Mouse (Mus musculus): Measurements from ENCODE around the gene Plcd1.

The Plcd1 gene

GRCm38 (mm10) chr9:119053964-119054576 lies 39.2 kb downstream of the Plcd1 start:
- DNase-seq: no peak

- peak; percentile 67 to 89 for DNase-seq
Measured at GRCm38 (mm10) chr9:119052154-119052944, 41.0 kb downstream of the Plcd1 start, which contains the start of gene Vill. Gene Vill, plus strand, starts transcription at chr9:119052778.

- no peak for DNase-seq
Measured at GRCm38 (mm10) chr9:119051158-119051557, 42.1 kb downstream of the Plcd1 start.

GRCm38 (mm10) chr9:119048182-119048903 lies 45.0 kb downstream of the Plcd1 start:
- DNase-seq: no peak

- no peak for DNase-seq
Measured at GRCm38 (mm10) chr9:119040101-119040775, 53.1 kb downstream of the Plcd1 start.

GRCm38 (mm10) chr9:119038574-119038973 lies 54.7 kb downstream of the Plcd1 start:
- DNase-seq: no peak

- peak in 1 of 2 experiments; percentile 52 for DNase-seq
Measured at GRCm38 (mm10) chr9:119037076-119037730, 56.1 kb downstream of the Plcd1 start.

- DNase-seq: peak; percentile 66 to 79
Measured at GRCm38 (mm10) chr9:119035836-119036235, 57.5 kb downstream of the Plcd1 start.

GRCm38 (mm10) chr9:119034676-119035665 lies 58.3 kb downstream of the Plcd1 start:
- DNase-seq: no peak

- no peak for DNase-seq
Measured at GRCm38 (mm10) chr9:119034069-119034468, 59.2 kb downstream of the Plcd1 start.

GRCm38 (mm10) chr9:119033111-119033921 lies 60.0 kb downstream of the Plcd1 start:
- no peak for DNase-seq

- no peak for DNase-seq
Measured at GRCm38 (mm10) chr9:119032538-119032937, 60.8 kb downstream of the Plcd1 start.

- DNase-seq: peak; percentile 49 to 77
Measured at GRCm38 (mm10) chr9:119031772-119032171, 61.5 kb downstream of the Plcd1 start.

GRCm38 (mm10) chr9:119031038-119031437 lies 62.3 kb downstream of the Plcd1 start:
- DNase-seq: no peak

- peak; percentile 82 to 86 for DNase-seq
Measured at GRCm38 (mm10) chr9:119029568-119029967, 63.7 kb downstream of the Plcd1 start.

- DNase-seq: no peak
Measured at GRCm38 (mm10) chr9:119028226-119029195, 64.8 kb downstream of the Plcd1 start.

GRCm38 (mm10) chr9:119027337-119027736 lies 66.0 kb downstream of the Plcd1 start:
- DNase-seq: no peak

GRCm38 (mm10) chr9:119025832-119026331 lies 67.4 kb downstream of the Plcd1 start:
- peak; percentile 57 to 66 for DNase-seq

- peak; percentile 50 to 70 for DNase-seq
Measured at GRCm38 (mm10) chr9:119025263-119025662, 68.0 kb downstream of the Plcd1 start.
